Mouse (Mus musculus) gastrocnemius, adult 8-10 months (tissue): Measurements from ENCODE around the gene Aff3. TPM values are rescaled to one million over a fixed set of nuclear protein-coding genes. Genes with fewer than 3 reads are reported as not detected.
A peak's percentile ranks its signal among the peaks of the same experiment; 100 is the strongest.

ENCODE experiments used
- DNase-seq, 2 experiments: peaks; one replicate each; pipeline ENCODE4 v3.0.0; 2022; ENCODE audit warnings: low spot score in 2 of 2
- total RNA-seq, 4 experiments: library from RNA; stranded (reverse); gene quantifications; 2 replicates each; pipeline ENCODE4 v1.2.4; 2022

Gene Aff3
- total RNA-seq, 4 experiments from 2014 or later, result 1.0 to 6.1 (median 1.3) TPM

- no peak for DNase-seq
Measured at GRCm38 (mm10) chr1:38240438-38241220, 424.1 kb downstream of the Aff3 start.

DNA sequence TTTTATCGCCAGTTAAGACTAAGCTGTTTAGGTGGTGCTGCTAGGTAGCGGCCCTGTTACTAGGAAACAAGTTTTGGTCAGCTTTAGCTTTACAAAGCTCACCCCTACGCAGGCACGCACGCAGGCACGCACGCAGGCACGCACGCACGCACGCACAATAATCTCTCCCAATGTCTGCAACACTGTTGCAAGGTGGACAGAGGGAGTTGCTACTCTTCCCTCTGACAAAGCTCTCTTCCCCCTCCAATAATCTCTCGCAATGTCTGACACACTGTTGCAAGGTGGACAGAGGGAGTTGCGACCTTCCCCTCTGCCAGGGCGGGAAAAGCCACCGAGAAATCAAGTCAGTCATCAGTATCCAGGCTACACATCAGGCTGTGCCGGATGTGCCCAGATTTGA is 425.2 kb downstream of the Aff3 start:
- no peak for DNase-seq

GRCm38 (mm10) chr1:38237831-38238230 is 426.9 kb downstream of the Aff3 start:
- no peak for DNase-seq

GRCm38 (mm10) chr1:38237027-38237787 is 427.5 kb downstream of the Aff3 start:
- DNase-seq, result no peak

- DNase-seq, result no peak
Measured at GRCm38 (mm10) chr1:38233121-38233520, 431.6 kb downstream of the Aff3 start.

GRCm38 (mm10) chr1:38230041-38230440 is 434.7 kb downstream of the Aff3 start:
- no peak for DNase-seq

- DNase-seq, result no peak
Measured at GRCm38 (mm10) chr1:38228806-38229205, 435.9 kb downstream of the Aff3 start.

- DNase-seq, result no peak
Measured at GRCm38 (mm10) chr1:38225166-38225565, 439.6 kb downstream of the Aff3 start.

DNA sequence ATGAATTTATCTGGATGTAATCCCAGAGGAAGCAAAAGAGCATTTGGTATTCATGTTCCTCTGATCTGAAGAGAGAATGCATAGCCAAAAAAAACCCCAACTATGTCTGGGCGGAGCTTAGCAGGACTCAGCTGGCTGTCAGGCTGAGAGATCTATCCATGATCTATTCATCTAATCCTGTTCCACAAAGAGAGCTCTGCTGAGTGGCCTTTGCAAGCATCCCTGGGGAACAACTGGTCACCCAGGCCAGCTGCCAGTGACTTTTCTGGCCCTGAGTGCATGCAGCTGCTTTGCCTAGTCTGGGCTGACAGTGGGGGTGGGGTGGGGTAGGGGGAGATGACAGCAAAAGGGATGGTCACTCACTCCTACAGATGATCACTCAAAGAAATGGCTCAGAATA is 442.6 kb downstream of the Aff3 start:
- peak; percentile 31 to 71 for DNase-seq

DNA sequence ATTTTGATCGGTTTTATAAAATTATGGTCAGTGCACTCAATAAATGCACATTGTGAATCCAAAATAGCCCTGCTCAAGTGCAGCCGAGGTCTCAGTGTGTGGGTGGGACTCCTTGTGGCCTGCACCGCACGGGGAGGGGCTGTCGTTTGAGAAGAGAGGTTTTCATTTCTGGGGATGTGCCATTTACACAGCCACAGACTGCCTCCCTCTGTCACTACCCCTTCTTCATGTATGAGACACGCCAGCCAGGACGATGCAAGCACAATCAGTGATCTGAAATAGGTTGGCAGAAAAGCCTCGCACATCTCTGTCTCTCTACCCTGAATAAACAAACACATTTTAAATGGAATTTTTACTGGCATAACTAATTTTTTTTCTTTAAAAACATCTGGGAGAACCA is 443.3 kb downstream of the Aff3 start:
- no peak for DNase-seq

DNA sequence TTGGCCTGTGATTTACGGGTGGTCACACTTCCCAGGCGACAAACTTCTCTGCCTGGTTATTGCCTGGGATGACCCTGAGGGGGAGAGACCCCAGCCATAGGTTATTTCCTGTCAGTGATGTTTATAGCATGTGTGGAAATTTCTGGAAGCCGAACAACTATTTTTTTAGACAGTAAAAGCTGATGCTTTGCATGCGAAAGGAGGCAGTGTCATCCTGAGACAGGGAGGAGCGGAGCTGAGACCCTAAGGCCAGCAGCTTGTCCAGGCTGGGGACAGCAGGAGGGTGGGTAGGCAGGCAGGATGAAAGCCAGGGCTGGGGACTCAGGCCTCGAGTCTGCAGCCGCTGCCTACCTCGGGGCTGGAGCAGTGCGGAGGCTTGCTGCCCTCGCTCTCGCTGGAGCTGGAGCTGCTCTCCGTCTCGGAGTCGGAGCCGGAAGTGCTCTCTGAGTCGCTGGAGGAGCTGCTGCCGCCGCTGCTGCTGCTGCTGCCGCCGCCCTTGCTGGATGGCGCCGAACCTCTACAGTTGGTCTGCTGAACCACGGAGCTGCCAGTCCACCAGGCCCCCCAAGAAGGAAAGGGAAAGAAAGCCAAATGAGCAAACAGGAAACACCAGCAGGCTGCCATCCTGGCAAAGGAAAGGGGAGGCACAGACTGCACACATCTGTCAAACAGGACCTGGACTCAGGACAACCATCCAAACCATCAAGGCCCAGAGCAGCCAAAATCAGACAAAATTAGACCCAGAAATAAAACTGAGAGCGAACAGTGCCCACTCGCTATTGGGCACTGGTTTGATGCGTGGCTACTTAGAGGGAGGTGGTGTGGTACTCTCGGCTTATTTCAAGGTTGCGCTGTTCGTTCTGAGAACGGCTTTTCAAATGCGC is 446.6 kb downstream of the Aff3 start:
- DNase-seq, result peak in 1 of 2 experiments; percentile 24

DNA sequence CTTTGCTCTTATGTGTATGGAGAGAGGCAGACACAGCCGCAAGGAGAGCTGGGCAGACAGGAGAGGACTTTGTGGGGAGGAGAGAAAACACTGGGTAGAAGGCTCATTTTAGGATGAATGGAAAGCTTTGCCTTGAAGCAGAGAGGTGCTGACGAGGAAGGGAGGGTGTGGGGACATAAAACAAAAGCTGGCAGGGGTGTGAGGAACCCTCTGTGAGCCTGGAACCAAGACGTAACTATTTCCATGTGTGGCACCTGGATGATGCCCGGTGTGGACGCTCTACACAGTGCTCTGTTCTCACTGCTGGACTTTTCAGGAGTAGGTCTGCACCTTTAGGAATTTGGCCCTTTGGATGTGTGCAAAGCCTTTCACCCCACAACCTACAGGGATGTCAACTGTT is 447.7 kb downstream of the Aff3 start:
- DNase-seq, result no peak

- DNase-seq, result no peak
Measured at GRCm38 (mm10) chr1:38213377-38213776, 451.4 kb downstream of the Aff3 start.

GRCm38 (mm10) chr1:38212386-38212785 is 452.4 kb downstream of the Aff3 start:
- DNase-seq, result no peak

GRCm38 (mm10) chr1:38202475-38203183 is 462.1 kb downstream of the Aff3 start:
- peak in 1 of 2 experiments; percentile 19 for DNase-seq

DNA sequence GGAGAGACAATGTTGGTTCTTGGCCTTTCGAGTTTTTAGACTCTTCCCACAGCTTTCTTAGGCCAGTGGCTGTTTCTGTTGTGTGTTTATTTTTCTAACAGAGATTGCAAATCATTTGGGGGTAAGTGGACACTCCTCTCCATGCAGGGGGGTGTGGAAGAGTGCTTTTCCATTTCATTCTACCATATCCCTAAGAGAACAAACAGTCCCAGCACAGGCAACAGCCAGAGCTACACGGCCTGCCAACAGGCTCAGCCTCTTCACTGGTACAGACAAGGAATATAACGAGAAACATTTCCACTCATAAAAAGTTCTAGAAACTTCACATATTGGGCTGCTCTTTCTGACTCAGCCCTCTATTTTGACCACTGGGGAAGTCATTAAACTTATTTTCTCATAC is 463.0 kb downstream of the Aff3 start:
- no peak for DNase-seq

GRCm38 (mm10) chr1:38199669-38200635 is 464.8 kb downstream of the Aff3 start:
- DNase-seq, result peak in 1 of 2 experiments; percentile 46

- no peak for DNase-seq
Measured at GRCm38 (mm10) chr1:38198393-38199029, 466.2 kb downstream of the Aff3 start.

DNA sequence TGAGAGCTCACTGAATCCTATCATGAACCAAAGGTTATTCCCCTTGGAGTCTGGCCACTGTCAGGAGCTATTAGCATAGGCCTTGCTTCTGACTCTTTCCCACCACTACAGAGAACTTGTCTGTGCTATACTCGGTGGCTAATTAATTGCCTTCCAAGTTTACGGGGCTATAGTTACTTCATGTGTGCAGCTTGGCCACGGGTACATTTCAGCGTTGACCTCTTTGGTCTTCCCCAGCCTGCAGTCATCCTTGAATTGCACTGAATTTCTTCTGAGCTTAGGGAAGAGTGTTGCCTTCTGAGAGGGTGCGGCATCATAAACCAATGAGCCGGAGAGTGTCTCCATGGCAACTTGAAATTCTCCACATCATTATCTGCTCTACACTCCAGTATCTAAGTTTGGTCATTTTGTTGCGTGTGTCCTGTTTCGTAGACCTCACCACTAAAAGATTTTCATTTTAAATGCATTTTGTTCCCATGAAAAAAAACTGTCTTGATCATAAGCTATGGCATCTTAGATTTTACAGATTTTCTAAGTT is 467.5 kb downstream of the Aff3 start:
- DNase-seq, result no peak
